Mouse (Mus musculus) ovary, postnatal 36 days (tissue): ENCODE measurements around the gene Icmt.

Source experiments
- DNase-seq: peaks from one replicate; pipeline ENCODE4 v3.0.0; 2022; ENCODE audit warnings: low spot score, mixed read lengths

The Icmt gene

DNA sequence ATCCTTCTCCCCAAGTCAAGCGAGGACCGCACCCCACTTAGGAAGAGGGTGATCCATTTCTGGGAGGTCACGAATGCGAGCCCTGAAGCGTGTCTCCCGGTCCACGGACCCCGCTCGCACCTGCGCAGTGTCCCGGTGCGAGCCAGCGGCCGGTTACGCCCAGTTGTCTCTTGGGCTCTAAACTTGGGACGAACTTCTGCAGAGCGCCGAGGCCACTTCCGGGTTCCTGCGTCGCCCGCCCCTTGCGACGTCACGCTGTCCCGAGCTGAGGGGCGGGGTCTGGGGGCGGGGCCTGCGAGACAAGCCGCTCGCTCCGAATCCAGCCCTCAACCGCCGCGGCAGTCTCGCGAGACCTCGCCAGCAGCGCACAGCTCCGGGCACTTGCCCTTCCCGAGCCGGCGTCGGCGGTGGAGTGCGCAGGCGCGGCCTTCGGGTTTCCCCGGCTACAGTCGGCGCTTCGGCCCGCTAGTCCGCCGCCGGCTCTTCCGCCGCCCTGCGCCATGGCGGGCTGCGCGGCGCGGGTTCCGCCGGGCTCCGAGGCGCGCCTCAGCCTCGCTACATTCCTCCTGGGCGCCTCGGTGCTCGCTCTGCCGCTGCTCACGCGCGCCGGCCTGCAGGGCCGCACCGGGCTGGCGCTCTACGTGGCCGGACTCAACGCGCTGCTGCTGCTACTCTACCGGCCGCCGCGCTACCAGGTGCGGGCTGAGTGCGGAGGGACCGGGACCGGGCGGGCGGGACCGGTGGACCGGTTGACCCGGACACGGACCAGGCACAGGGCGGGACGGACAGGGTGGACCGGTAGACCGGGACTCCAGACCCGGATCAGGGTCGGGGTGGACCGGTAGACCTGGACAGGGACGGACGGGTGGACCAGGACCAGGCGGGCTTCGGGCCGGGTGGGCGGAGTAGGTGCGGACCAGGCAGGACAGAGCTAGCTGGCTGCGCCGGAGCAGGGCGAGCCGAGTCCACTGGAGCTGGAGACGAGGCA lies at the start of gene Icmt:
Gene Icmt, plus strand, starts transcription at position 354 of the 988 bp plus-strand sequence.
- peak; percentile 100 for DNase-seq

DNA sequence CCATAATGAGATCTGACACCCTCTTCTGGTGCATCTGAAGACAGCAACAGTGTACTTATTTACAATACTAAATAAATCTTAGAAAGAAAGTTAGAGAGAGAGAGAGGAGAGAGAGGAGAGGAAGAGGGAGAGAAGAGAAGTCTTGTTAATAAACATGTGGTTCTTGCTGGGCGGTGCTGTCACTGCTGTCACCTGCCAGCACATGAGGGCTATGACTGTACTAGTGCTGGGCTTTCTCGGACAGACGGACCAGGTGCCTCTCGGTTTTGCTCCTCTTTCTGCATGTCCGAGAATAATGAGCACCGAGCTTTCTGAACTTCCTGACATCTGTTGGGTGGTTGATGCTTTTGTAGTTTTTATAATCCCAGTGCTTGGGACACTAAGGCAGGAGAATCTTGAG lies 46.4 kb upstream of the Icmt start:
- DNase-seq = no peak

DNA sequence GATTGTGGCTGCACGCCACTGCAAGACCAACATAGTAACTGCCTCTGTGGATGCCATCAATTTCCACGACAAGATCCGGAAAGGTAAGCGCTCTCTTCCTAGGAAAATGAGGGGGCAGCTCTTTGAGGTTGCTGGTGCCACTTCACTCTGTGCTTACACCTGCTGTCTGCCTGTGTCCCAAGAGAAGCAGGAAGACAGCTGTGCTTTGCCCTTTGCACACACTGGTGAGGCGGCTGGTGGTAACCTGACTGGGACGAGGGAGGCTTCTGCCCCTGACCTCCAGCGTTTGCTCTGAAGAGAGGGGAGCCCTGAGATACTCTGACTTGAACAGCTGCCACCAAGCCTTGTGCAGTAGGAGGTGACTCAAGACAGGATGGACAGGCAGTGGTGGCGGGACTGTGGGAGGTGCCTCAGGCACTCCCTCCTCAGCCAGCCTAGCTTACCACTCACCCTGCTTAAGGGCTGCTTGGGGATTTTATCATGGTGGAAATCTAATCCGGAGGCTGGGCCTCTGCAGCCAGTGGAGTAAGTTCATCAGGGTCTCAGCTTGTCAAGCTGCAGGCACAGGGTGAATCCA lies 43.8 kb upstream of the Icmt start:
- DNase-seq = no peak

DNA sequence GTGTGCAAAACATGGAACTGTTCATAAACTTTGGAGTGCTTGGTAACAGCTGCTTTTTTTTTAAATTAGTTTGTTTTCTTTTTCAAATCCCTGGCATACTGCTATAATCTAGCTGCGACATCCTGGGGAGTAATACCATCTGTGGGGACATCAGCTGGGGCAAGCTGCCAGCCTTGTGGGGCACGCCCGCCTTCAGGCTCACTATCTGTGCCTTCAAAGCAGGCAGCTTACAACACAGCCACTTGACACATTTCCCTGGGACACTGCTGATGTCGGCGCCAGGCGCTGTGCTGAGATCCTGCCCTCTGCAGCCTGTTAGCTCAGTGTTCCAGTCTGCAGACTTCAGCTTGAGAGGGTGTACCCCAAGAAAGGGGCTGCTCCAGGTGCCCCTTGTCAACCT lies 40.0 kb upstream of the Icmt start:
- peak; percentile 44 for DNase-seq

DNA sequence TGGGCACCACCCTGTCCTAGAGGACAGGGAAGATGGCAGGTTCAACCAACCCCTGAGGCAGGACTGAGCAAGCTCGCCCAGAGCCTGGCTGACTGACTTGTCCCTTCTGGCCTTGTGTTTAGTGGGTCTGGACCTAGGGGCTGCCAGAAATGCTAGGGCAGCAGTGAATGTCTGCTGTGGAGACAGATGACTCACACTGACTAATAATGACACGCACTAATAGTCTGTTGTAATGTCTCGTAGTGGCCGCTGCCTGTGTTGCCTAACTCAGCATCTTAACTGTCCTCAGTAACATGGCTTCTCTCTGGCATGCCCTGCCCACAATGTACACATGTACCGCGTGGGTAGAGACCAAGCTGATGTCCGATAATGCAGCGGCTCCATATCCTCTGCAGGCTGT lies 36.6 kb upstream of the Icmt start:
- DNase-seq = no peak

DNA sequence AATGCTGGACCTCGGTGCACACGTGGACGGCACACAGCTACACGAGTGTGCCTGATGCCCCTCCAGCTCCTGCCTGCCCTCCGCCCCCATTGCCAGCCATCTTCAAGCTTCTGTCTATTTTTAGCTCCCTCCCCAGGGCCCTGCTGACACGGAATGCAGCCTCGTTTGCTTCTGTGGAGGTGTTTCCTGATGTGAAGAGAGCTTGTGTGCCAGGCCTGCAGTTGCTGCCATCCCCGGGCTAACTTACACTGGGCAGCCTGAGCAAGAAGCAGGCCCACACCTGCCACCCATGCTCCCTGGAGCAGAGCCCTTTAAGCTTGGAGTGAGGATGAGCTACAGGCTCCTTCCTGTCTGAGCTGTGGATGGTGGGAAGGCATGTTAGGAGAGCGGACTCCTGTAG lies 34.8 kb upstream of the Icmt start:
- no peak for DNase-seq

DNA sequence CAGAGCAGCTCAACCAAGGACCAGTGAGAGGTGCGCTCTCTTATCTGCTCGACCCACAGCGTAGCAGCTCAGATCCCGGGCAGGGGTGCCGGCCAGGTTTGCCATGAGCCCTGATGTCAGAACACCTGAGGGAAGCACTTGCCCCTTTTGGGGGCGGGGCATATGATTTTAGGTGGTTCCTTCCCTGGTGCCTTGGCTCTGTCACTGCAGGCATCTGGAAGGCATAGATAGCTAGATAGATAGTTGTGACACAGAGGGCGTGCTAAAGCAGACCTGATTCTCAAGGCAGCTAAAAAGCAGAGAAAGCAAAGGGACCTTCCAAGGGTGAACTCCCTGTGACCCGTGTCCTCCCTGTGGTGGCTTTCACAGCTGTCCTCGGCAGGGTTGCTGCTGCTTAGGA lies 33.9 kb upstream of the Icmt start:
- no peak for DNase-seq

DNA sequence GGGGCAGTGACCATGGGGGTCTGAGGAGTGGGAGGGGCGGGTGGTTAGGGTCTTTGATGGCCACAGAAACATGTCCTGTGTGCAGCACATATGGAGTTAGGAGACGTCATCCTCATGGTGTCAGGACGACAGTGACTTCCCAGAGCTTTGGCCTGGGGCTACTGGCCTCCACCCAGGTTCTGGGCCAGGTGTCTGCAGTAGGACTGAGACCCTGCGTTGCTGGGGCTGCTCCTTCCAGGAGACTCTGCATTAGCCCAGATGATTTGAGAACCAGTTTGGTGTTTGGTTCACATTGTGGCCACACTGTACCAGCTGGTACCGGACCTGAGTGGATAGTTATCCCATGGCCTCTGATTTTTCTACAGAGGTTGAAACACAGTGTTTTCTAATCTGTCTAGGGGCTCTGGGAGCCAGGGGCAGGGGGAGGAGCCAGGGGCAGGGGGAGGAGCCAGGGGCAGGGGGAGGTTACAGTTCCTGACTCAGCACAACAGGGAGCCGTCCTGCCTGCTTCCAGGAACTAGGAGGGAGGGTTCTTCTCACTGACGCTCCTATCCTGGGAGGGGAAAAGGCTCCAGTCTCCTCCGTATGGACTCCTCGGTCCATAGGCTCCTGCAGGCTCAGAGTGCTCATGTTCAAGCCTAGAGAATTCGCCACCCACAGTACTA lies 33.4 kb upstream of the Icmt start:
- DNase-seq = no peak

DNA sequence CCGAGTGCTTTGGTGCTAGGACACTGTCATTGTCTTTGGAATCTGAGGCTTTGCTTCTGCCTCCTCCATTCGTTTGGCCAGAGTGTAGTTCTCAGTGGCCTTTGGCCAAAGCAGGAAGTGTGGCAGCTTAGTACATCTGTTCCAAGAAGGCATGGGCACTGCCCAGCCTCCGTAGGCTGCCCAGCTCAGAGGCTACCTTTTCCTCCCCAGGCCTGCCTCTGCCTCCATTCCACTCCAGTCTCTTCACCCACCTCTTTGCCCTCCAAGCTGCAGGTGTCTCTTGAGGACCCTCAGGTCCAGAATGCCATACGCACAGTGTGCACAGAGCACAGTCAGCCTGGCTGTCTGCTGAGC lies 32.9 kb upstream of the Icmt start:
- no peak for DNase-seq

DNA sequence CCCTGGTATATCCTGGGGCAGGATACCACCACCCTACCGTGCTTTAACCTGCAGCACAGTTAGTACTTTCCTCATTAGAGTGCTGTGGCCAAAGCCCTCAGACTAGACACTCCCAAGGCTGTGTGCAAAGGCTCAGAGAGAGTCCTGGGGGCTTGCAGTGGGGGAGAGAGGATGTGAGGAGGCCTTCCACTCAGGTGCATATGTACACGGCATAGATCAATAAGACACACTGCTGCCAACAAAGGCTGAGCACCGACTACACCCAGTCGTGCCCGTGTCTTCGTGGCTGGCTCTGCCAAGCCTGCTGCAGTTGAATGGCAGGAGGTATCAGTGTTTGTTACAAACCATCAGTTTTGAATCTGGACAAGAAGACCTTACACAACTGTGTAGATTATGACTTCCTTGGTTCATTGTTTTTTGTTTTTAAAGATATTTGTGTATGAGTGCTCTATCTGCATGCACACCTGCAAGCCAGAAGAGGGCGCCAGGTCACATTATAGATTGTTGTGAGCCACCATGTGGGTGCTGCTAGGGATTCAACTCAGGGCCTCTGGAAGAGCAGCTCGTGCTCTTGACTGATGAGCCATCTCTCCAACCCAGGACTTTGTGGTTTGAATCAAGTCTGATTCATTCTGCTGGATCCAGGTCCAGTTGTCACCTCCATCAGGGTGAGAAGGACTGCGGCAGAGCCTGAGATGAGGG lies 32.0 kb upstream of the Icmt start:
- DNase-seq = no peak

DNA sequence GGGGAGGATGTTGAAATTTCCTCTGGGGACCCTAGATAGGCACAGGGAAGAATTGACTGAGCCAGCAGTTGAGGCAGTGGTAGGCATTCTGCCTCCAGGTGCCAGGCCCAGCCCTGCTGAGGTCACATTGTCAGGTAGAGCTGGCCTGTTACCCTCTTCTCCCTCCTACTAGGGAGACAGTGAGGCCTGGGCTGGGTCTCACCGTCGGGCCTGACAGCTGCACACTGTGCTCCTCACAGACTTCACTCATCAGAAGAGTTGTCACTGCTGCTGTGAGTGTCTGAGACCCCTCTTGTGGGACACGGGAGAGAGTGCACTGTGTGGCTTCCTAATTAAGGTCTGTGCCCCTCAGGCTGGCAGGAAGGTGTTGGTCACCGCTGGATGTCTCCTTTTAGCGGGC lies 31.2 kb upstream of the Icmt start:
- no peak for DNase-seq

DNA sequence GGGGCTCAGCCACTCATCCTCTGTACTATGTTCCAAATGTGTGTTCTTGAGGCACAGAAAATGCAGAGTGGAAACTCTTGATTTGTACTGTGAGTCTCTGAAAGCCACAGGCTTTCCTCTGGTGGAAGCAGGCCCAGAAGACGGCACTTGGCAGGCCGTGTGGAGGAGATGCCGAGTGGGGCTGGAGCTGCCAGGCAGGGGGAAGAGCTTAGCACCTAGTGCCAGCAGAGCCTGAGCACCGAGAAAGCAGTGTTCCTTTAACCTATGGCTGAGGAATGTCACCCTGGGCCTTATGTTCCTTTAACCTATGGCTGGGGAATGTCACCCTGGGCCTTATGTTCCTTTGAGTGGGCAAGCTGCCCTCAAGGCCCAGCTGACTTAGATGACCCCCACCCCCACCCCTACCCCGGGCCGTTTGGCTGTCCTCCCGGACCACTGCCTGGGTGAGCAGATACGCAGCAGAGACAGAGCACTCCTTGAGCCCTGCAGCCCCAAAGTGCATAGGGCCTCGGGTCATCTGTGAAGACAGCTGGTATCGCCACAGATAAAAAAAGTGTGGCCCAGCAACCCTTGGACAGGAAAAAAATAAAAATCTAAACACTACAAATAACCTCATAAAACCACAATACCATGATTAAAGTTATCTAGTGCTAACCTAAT lies 30.7 kb upstream of the Icmt start:
- DNase-seq = peak; percentile 36

DNA sequence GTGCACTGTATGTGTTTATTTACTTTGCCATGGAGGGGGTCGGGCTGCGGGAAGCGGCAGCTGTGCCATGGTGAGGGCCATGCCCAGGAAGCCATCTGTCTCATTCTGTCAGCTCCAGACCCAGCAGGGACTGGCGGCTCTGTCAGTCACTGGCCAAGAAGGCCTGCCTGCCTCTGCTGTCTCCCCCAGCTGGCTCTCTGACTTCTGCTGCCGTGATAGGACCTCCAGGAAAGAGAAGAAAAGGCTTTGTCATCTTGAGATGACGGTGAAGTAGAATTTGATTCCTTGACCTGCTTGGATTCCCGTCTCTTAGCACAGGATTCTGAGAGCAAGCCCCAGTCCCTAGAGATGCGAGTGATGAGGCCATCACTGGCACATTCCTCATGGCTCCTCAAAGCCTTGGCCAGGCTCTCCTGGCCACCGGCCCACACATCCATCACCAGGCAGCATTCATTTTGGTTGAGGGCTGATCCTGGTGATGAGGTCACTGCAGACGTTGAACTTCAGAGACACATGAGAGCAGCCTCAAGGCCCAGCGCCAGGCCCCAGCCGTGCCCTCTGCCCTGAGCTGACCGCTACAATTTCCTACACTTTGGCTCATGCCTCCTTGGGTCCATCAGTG lies 29.2 kb upstream of the Icmt start:
- DNase-seq = peak; percentile 39

DNA sequence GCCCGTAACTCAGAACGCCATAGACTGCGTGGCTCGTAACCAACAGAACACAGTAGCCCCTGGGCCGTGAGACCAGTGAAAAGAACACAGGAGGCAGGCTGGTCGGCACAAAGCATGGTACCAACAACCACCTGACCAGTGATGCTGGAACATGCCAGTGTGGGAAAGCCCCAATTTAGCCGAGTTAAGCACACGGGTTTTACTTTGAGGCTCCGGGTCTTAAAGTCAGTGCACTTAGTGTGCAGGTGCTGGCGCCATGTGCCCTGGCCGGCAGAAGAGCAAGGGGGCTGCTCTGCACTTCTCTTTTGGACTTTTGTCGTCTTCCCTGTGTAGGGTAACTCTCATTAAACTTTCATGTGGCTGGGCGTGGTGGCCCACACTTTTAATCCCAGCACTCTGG lies 27.1 kb upstream of the Icmt start:
- no peak for DNase-seq

DNA sequence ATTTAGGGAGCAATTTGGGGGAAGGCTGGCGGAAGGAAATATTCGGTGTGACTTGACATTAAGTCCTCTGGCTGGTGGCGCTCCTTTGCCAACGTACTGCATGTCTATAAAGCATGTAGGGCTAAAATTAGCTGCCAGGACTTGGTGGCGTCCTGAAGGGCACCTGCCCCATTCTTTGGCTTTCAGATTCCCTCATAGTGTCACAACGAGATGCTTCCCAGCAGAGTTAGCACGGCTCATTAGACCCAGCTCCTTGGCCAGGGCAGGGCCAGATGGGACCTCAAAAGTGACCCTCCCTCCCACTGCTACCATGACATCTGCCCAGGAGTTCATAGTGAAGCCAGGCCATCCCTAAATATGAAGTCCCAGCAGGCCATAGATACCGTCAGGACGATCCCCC lies 26.4 kb upstream of the Icmt start:
- DNase-seq = no peak

DNA sequence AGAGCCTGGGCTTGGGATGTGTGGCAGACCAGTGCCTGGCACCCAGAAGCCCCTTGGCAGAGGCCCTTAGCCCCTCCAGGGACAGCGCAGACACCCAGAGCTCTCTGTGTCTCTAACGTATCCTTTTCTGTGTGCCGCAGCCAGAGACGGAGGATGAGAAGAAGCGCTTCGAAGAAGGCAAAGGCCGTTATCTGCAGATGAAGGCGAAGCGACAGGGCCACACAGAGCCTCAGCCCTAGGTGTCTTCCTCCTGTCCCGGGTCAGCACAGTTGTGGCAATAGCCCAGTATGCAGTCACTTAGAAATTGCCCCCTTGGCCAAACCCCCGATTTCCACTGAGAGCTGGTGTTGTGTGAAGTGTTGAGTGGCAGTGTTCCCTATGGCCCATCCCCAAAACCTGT lies 25.7 kb upstream of the Icmt start:
- no peak for DNase-seq

DNA sequence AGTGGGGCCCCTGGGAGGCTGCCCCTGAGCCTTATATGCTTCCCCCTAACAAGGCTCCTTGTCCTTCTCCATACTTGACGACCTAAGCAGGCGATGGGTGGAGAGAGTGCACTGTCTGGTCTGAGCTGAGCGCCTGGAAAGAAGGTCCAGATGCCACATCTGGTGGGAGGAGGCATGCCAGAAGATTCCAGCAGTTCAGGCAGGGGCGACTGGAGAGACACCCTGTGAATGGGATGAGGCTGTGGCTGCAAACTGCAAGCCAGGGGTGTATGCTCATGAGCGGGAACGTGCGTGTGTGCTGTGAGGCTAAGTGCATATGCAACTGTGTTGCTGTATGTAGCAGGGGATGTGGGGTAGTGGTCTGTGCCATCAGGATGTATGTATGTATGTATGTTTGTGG lies 25.0 kb upstream of the Icmt start:
- no peak for DNase-seq

DNA sequence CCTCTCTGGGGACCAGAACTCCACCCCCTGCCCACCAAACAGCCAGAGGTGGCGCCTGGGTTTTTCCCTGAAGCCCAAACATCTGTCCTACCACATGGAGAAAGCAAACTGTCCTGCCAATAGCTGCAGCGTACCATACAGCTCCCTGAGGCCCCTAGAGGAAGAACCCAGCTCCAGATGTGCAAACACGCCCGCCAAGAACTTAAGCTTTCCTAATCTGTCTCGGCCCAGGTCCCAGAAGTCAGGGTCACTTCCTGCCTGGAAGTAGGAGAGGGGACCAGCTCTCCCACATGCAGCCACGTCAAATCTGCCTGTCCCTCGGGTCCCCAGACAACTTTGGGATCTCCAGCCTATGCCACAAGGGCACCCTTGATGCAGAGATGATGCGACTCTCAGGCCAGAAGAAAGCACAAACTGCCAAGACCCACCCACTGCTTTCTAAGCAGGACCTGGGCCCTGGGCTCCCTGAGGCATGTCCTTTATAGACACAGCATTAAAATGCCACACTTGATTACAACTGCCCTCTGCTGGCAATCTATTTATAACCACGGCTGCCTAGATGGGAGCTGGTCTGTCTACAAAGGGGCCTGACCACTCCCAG lies 24.5 kb upstream of the Icmt start:
- peak; percentile 48 for DNase-seq

DNA sequence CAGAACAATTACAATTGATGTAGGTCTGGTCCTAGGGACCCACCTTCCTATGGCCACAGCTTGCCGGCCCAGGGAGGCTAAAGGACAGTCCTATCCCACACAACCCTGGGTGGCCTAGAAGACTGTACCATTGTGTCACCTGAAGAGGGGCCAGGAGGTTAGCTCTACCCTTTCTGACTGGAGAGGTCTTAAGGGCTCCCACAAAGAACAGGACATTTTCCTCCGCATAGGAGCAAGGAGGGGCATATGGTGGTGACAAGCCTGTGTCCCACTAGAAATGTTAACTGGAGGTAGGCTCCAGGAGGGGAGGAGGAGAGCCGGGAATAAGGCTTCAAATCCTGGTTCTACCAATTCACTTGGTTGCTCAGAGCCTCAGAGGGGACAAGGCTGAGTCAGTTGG lies 23.8 kb upstream of the Icmt start:
- no peak for DNase-seq

DNA sequence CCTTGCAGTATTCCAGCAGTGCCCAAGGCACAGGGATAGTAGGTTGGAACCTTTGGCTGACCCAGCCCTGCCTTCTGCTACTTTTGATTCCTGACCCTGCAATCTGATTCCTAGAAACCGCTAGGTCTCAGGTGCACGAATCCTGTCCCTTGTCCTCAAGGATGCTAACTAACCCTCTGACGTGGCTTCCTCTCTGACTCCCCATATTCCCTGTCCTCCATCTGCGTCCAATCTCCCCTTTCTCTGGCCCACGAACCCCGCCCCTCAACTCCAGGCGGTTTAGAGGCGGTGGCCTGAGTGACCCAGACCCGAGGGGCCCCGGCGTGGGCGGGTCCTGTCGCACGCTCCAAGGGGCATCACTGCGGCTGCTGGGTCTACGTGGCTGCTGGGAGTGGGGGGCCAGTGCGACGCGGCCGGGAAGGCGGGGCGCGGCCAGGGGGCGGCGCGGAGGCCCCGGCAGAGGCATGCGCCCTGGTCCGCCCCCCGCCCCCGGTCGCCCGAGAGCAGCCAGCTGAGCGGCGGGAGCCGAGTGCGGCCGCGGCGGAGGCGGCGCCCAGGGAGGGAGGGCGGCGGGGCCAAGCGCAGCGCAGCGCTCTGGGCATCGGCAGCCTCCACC lies 23.3 kb upstream of the Icmt start, which contains the start of gene Gpr153:
Gene Gpr153, plus strand, starts transcription at position 612 of the 616 bp plus-strand sequence.
- DNase-seq = peak; percentile 61
